Mouse (Mus musculus) liver, postnatal 0 days (tissue): ENCODE data around the gene Pdzd2. TPM values are rescaled to one million over a fixed set of nuclear protein-coding genes. Genes with fewer than 3 reads are reported as not detected.

Experiments used
- ATAC-seq: fragments of 200-750 bp; cut with Nextera tagmentation; 2 replicates; pipeline ENCODE4 v1.8.0; 2017; ENCODE audit warnings: mild to moderate bottlenecking, moderate library complexity
- DNase-seq: peaks from one replicate; pipeline ENCODE4 v3.0.0-alpha.2; 2016
- H3K27ac ChIP-seq: fragments of 300-500 bp; sonication (generic); 2 replicates; pipeline ENCODE4 v1.5.1; 2014; ENCODE audit warnings: antibody characterized with exemption, moderate library complexity, mild to moderate bottlenecking, low read depth
- H3K27me3 ChIP-seq: fragments of 300-500 bp; sonication (generic); 2 replicates; pipeline ENCODE4 v1.6.1; 2014; ENCODE audit warnings: low read length, control low read depth, mixed read lengths; ENCODE audit not compliant: insufficient read depth
- H3K36me3 ChIP-seq: fragments of 300-500 bp; sonication (generic); replicated peaks from 2 replicates; pipeline ENCODE4 v1.6.1; 2014; ENCODE audit warnings: mild to moderate bottlenecking, control low read depth, low read length, moderate library complexity, mixed read lengths; ENCODE audit not compliant: insufficient read depth
- H3K4me1 ChIP-seq: fragments of 300-500 bp; sonication (generic); 2 replicates; pipeline ENCODE4 v1.6.1; 2014; ENCODE audit warnings: antibody characterized with exemption, mild to moderate bottlenecking, control low read depth; ENCODE audit not compliant: insufficient read depth
- H3K4me2 ChIP-seq: fragments of 300-500 bp; sonication (generic); 2 replicates; pipeline ENCODE4 v1.6.1; 2014; ENCODE audit warnings: low read depth, mild to moderate bottlenecking, low read length, moderate library complexity, mixed read lengths
- H3K4me3 ChIP-seq: fragments of 300-500 bp; sonication (generic); 2 replicates; pipeline ENCODE4 v1.5.1; 2014; ENCODE audit warnings: low read depth, low read length
- H3K9ac ChIP-seq: fragments of 300-500 bp; sonication (generic); replicated peaks from 2 replicates; pipeline ENCODE4 v1.6.1; 2014; ENCODE audit warnings: mild to moderate bottlenecking, moderate library complexity
- H3K9me3 ChIP-seq: fragments of 300-500 bp; sonication (generic); 2 replicates; pipeline ENCODE4 v1.6.1; 2016; ENCODE audit warnings: mild to moderate bottlenecking, control low read depth, low read length, mixed read lengths
- CTCF ChIP-seq: sonication (generic); IDR thresholded peaks from 2 replicates; pipeline ENCODE4 v1.5.1; 2016; ENCODE audit warnings: antibody characterized with exemption, low read depth
- EP300 ChIP-seq: IDR thresholded peaks from 2 replicates; pipeline ENCODE4 v1.6.1; 2016; ENCODE audit warnings: antibody characterized with exemption, low read depth, mild to moderate bottlenecking
- WGBS: fragments of 180-500 bp; shearing (Covaris S2); extraction: QIAGEN DNeasy Blood & Tissue Kit; methylation state at CpG from one replicate; pipeline ENCODE4 v1.1.7; 2014; ENCODE audit not compliant: insufficient replicate concordance; 5-methylcytosine and 5-hydroxymethylcytosine counted together
- polyA plus RNA-seq: library from polyadenylated mRNA; unstranded; fragments of >200 nt; fragmentation: Nextera tagmentation; extraction: Ambion mirVana; gene quantifications from 2 replicates; pipeline ENCODE4 v1.2.1, GENCODE M21; 2015

Gene Pdzd2
- polyA plus RNA-seq, 1 experiment from 2014 or later = 1.3 TPM

DNA sequence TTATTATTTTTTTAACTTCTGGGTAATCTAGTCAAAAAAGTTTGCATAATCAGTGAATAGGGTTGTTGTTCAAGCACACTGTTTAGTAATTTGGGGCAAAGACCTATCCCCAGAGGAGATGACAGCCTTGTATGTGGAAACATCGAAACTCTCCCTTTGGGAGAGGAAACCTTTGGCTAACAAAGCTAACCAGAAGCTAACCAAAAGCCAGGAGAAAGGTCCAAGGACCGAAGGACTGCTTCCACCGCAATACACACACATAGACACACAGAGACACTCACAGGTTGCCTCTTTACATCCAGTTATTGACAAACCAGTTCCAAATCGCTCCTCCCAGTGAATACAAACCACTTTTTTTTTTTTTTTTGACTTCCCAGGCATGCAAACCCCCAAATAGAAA, 191.0 kb downstream of the Pdzd2 start:
- peak overlapping the region; percentile 59; the same call in 1 of the 2 replicates for H3K9ac ChIP-seq
- no peak for TF ChIP-seq CTCF
- TF ChIP-seq EP300 = no peak
- no peak for DNase-seq
- no peaks in the 10 kb centered on the region for H3K9me3 ChIP-seq
- peak overlapping the region; percentile 87 for H3K4me2 ChIP-seq
- no peak for ATAC-seq
- H3K36me3 ChIP-seq = no peaks in the 10 kb centered on the region
- peak overlapping the region; percentile 53 for H3K4me3 ChIP-seq
- H3K4me1 ChIP-seq = peaks cover 4% of the 10 kb centered on the region; the same call in 1 of the 2 replicates
- 37% methylated on average over 4 of the region's 4 CpGs for WGBS
- H3K27me3 ChIP-seq = peaks cover 12% of the 10 kb centered on the region; the same call in 1 of the 2 replicates
- H3K27ac ChIP-seq = no peak overlapping the region

DNA sequence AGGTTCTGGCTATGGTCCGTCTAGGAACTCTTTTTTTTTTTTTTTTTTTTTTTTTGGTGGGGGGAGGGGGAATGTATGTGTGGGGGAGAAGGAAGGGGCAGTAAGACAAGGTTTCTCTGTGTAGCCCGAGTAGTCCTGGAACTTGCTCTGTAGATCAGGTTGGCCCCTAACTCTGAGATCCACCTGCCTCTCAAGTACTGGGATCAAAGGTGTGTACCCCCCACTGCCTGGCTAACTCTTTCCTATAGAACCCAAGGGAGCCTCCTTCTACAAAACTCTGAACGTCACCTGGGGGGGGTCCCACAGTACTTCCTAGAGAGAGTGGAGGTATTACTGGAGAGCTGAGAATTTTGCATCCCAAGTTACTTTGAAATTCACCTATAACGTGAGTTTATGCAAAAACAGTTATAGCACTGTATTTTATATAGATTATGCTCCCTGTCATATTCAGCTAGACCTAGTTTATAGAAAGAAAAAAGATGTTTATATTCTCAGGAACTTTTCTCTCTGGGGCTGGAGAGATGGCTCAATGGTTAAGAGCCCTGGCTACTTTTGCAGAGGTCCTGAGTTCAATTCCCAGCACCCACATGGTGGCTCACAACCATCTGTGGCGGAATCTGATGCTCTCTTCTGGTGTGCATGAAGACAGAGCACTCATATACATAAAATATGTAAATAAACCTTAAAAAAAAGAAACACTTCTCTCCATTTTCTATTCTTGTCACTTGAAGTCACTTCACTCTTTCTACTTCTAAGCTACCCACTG, 191.9 kb downstream of the Pdzd2 start:
- Histone ChIP-seq H3K36me3 (no peaks in the 10 kb centered on the region), H3K27ac (no peak overlapping the region), H3K9ac (no peak overlapping the region), H3K27me3 (peaks cover 12% of the 10 kb centered on the region; the same call in 1 of the 2 replicates), H3K9me3 (no peaks in the 10 kb centered on the region), H3K4me3 (no peak overlapping the region), H3K4me1 (peaks cover 4% of the 10 kb centered on the region; the same call in 1 of the 2 replicates), H3K4me2 (no peak overlapping the region)
- 71% methylated on average over 5 of the region's 5 CpGs for WGBS
- DNase-seq = no peak
- TF ChIP-seq CTCF (no peak), EP300 (no peak)
- no peak for ATAC-seq

- Histone ChIP-seq H3K9me3 (no peaks in the 10 kb centered on the region), H3K9ac (no peak overlapping the region), H3K36me3 (no peaks in the 10 kb centered on the region), H3K27ac (no peak overlapping the region), H3K27me3 (peaks cover 12% of the 10 kb centered on the region; the same call in 1 of the 2 replicates), H3K4me3 (no peak overlapping the region), H3K4me1 (peaks cover 4% of the 10 kb centered on the region; the same call in 1 of the 2 replicates), H3K4me2 (no peak overlapping the region)
- DNase-seq (no peak), ATAC-seq (no peak)
- 77% methylated on average over 6 of the region's 6 CpGs for WGBS
- TF ChIP-seq EP300 (no peak), CTCF (no peak)
Measured at GRCm38 (mm10) chr15:12546781-12547180, 192.9 kb downstream of the Pdzd2 start.

GRCm38 (mm10) chr15:12545671-12546070, 194.1 kb downstream of the Pdzd2 start:
- ATAC-seq (no peak), DNase-seq (no peak)
- H3K4me3 ChIP-seq = no peak overlapping the region
- WGBS = 60% methylated on average over 6 of the region's 6 CpGs
- H3K9me3 ChIP-seq = no peaks in the 10 kb centered on the region
- no peaks in the 10 kb centered on the region for H3K36me3 ChIP-seq
- peaks cover 4% of the 10 kb centered on the region; the same call in 1 of the 2 replicates for H3K4me1 ChIP-seq
- peaks cover 11% of the 10 kb centered on the region; the same call in 1 of the 2 replicates for H3K27me3 ChIP-seq
- no peak overlapping the region for H3K27ac ChIP-seq
- no peak overlapping the region for H3K4me2 ChIP-seq
- no peak overlapping the region for H3K9ac ChIP-seq
- no peak for TF ChIP-seq CTCF
- TF ChIP-seq EP300 = no peak

GRCm38 (mm10) chr15:12545220-12545619, 194.5 kb downstream of the Pdzd2 start:
- no peaks in the 10 kb centered on the region for H3K9me3 ChIP-seq
- no peak overlapping the region for H3K4me3 ChIP-seq
- H3K36me3 ChIP-seq = no peaks in the 10 kb centered on the region
- TF ChIP-seq CTCF (no peak), EP300 (no peak)
- DNase-seq (no peak), ATAC-seq (no peak)
- no peak overlapping the region for H3K4me2 ChIP-seq
- 60% methylated on average over 3 of the region's 3 CpGs for WGBS
- H3K9ac ChIP-seq = no peak overlapping the region
- peaks cover 4% of the 10 kb centered on the region; the same call in 1 of the 2 replicates for H3K4me1 ChIP-seq
- H3K27me3 ChIP-seq = peaks cover 7% of the 10 kb centered on the region; the same call in 1 of the 2 replicates
- no peak overlapping the region for H3K27ac ChIP-seq

- Histone ChIP-seq H3K4me3 (no peak overlapping the region), H3K9ac (no peak overlapping the region), H3K27ac (no peak overlapping the region), H3K27me3 (no peaks in the 10 kb centered on the region), H3K9me3 (no peaks in the 10 kb centered on the region), H3K36me3 (no peaks in the 10 kb centered on the region), H3K4me1 (no peaks in the 10 kb centered on the region; the same call in 1 of the 2 replicates), H3K4me2 (no peak overlapping the region)
- WGBS = 80% methylated on average over 13 of the region's 13 CpGs
- ATAC-seq = no peak
- TF ChIP-seq EP300 (no peak), CTCF (no peak)
- no peak for DNase-seq
Measured at GRCm38 (mm10) chr15:12543686-12544325, 195.9 kb downstream of the Pdzd2 start.
